Mouse (Mus musculus) CH12.LX (cell line): ENCODE measurements at regions not wholly inside any gene's neighbourhood (a gene's known extent, or its start where the extent isn't known, plus 50 kb on each side); places are given as distances from the start of the nearest gene placed in this dataset.

Experiments
- POLR2A ChIP-seq: IDR thresholded peaks from 2 replicates; pipeline ENCODE4 v1.6.1; 2011; ENCODE audit warnings: low read depth, mild to moderate bottlenecking, improper control_type of control experiment, low read length
- USF1 ChIP-seq: IDR thresholded peaks from 2 replicates; pipeline ENCODE4 v1.6.1; 2014; ENCODE audit warnings: low read depth, mild to moderate bottlenecking, inconsistent platforms, low read length, improper control_type of control experiment

DNA sequence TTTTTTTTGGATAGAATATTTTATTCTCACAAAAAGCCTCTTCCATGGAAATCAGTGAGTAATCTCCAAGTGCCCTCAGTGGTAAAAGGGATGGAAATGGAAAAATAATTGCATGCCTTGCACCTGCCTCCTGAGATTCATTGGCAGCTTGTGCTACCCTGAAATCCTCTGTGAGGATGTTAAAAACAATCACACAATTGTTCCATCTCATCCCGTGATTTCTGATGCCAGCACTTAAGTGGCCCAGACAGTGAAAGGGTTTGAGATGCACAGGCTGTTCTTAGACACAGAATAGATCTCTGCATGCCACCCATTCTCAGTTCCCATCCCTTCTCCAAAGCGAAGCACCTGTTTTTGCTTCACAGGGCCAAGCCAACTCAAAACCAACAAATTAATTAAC lies 398.9 kb upstream of the Cd180 start:
- TF ChIP-seq USF1 (no peak), POLR2A (no peak)
